Mouse (Mus musculus) heart, embryonic 13.5 days (tissue): Measurements from ENCODE around the gene Net1. TPM values are rescaled to one million over a fixed set of nuclear protein-coding genes. Genes with fewer than 3 reads are reported as not detected.

Experiments
- ATAC-seq: fragments of 200-750 bp; cut with Nextera tagmentation; 2 replicates; pipeline ENCODE4 v1.8.0; 2017; ENCODE audit warnings: moderate TSS enrichment; ENCODE audit not compliant: insufficient number of reproducible peaks, low FRiP score, low TSS enrichment; ENCODE audit errors: extremely low read depth
- H3K27ac ChIP-seq: fragments of 300-500 bp; sonication (generic); replicated peaks from 2 replicates; pipeline ENCODE4 v1.5.1; 2015; ENCODE audit warnings: moderate library complexity, mild to moderate bottlenecking, inconsistent platforms
- H3K27me3 ChIP-seq: fragments of 300-500 bp; sonication (generic); replicated peaks from 2 replicates; pipeline ENCODE4 v1.6.1; 2015; ENCODE audit warnings: mild to moderate bottlenecking, inconsistent platforms
- H3K36me3 ChIP-seq: fragments of 300-500 bp; sonication (generic); 2 replicates; pipeline ENCODE4 v1.6.1; 2015; ENCODE audit warnings: mild to moderate bottlenecking, inconsistent platforms
- H3K4me1 ChIP-seq: fragments of 300-500 bp; sonication (generic); 2 replicates; pipeline ENCODE4 v1.6.1; 2015; ENCODE audit warnings: inconsistent platforms
- H3K4me2 ChIP-seq: fragments of 300-500 bp; sonication (generic); 2 replicates; pipeline ENCODE4 v1.6.1; 2015; ENCODE audit warnings: inconsistent platforms, mild to moderate bottlenecking, moderate library complexity
- H3K4me3 ChIP-seq: fragments of 300-500 bp; sonication (generic); 2 replicates; pipeline ENCODE4 v1.5.1; 2015; ENCODE audit warnings: moderate library complexity, mild to moderate bottlenecking, inconsistent platforms
- H3K9ac ChIP-seq: fragments of 300-500 bp; sonication (generic); 2 replicates; pipeline ENCODE4 v1.6.1; 2015; ENCODE audit warnings: inconsistent platforms, mild to moderate bottlenecking, moderate library complexity
- H3K9me3 ChIP-seq: fragments of 300-500 bp; sonication (generic); 2 replicates; pipeline ENCODE4 v1.6.1; 2016; ENCODE audit warnings: inconsistent platforms
- WGBS: fragments of 180-500 bp; shearing (Covaris S2); methylation state at CpG from one replicate; pipeline ENCODE4 v1.1.7; 2015; ENCODE audit warnings: mixed read lengths; 5-methylcytosine and 5-hydroxymethylcytosine counted together
- polyA plus RNA-seq: library from polyadenylated mRNA; unstranded; fragments of >200 nt; fragmentation: Nextera tagmentation; extraction: Ambion mirVana; gene quantifications from 2 replicates; pipeline ENCODE4 v1.2.1, GENCODE M21; 2015

The Net1 gene
- 41.7 and 43.2 TPM in 2 replicates for polyA plus RNA-seq

GRCm38 (mm10) chr13:3917571-3918311 is at the start of gene Net1, which contains the start of gene Tubal3:
Gene Net1, minus strand, starts transcription at chr13:3918220.
Gene Tubal3, plus strand, starts transcription at chr13:3918274.
- peak within 1 kb of the TSS; percentile 29 for H3K27ac ChIP-seq
- under 1% methylated on average over 52 of the region's 52 CpGs for WGBS
- peaks cover 18% of the 10 kb centered on the region for H3K36me3 ChIP-seq
- peak within 1 kb of the TSS; percentile 87 for H3K9ac ChIP-seq
- H3K4me1 ChIP-seq: peaks cover 19% of the 10 kb centered on the region
- no peaks in the 10 kb centered on the region for H3K9me3 ChIP-seq
- H3K4me2 ChIP-seq: peak within 1 kb of the TSS; percentile 81
- no peaks in the 10 kb centered on the region for H3K27me3 ChIP-seq
- peak; percentile 85 for ATAC-seq
- peak within 1 kb of the TSS; percentile 72 for H3K4me3 ChIP-seq

- Histone ChIP-seq H3K27ac (no peak overlapping the region), H3K4me3 (no peak overlapping the region), H3K9ac (no peak overlapping the region), H3K4me2 (no peak overlapping the region), H3K27me3 (no peaks in the 10 kb centered on the region), H3K36me3 (no peaks in the 10 kb centered on the region), H3K9me3 (no peaks in the 10 kb centered on the region), H3K4me1 (no peaks in the 10 kb centered on the region)
- ATAC-seq: no peak
- 68% methylated on average over 6 of the region's 6 CpGs for WGBS
These were observed 33.3 kb upstream of the Net1 start for GRCm38 (mm10) chr13:3951198-3951914.

GRCm38 (mm10) chr13:3949477-3949876 is 31.5 kb upstream of the Net1 start:
- ATAC-seq: no peak
- Histone ChIP-seq H3K36me3 (no peaks in the 10 kb centered on the region), H3K9ac (no peak overlapping the region), H3K9me3 (no peaks in the 10 kb centered on the region), H3K4me2 (no peak overlapping the region), H3K27me3 (no peaks in the 10 kb centered on the region), H3K4me1 (no peaks in the 10 kb centered on the region), H3K27ac (no peak overlapping the region), H3K4me3 (no peak overlapping the region)
- 78% methylated on average over 4 of the region's 4 CpGs for WGBS

GRCm38 (mm10) chr13:3947267-3947666 is 29.2 kb upstream of the Net1 start:
- Histone ChIP-seq H3K27me3 (no peaks in the 10 kb centered on the region), H3K27ac (no peak overlapping the region), H3K9me3 (no peaks in the 10 kb centered on the region), H3K4me3 (no peak overlapping the region), H3K36me3 (no peaks in the 10 kb centered on the region), H3K4me1 (no peaks in the 10 kb centered on the region), H3K9ac (no peak overlapping the region), H3K4me2 (no peak overlapping the region)
- ATAC-seq: no peak
- 78% methylated on average over 4 of the region's 4 CpGs for WGBS

GRCm38 (mm10) chr13:3945249-3945648 is 27.2 kb upstream of the Net1 start, which contains the start of gene Ucn3:
Gene Ucn3, minus strand, starts transcription at chr13:3945349.
- no peaks in the 10 kb centered on the region for H3K9me3 ChIP-seq
- WGBS: 58% methylated on average over 2 of the region's 2 CpGs
- no peak within 1 kb of the TSS for H3K27ac ChIP-seq
- ATAC-seq: no peak
- no peaks in the 10 kb centered on the region for H3K27me3 ChIP-seq
- H3K9ac ChIP-seq: no peak within 1 kb of the TSS
- no peaks in the 10 kb centered on the region for H3K36me3 ChIP-seq
- H3K4me2 ChIP-seq: no peak within 1 kb of the TSS
- no peak within 1 kb of the TSS for H3K4me3 ChIP-seq
- no peaks in the 10 kb centered on the region for H3K4me1 ChIP-seq

GRCm38 (mm10) chr13:3944699-3945098 is 26.7 kb upstream of the Net1 start:
- H3K4me1 ChIP-seq: no peaks in the 10 kb centered on the region
- H3K27me3 ChIP-seq: no peaks in the 10 kb centered on the region
- WGBS: 68% methylated on average over 7 of the region's 7 CpGs
- no peak overlapping the region for H3K9ac ChIP-seq
- no peak overlapping the region for H3K27ac ChIP-seq
- H3K4me3 ChIP-seq: no peak overlapping the region
- no peak for ATAC-seq
- no peaks in the 10 kb centered on the region for H3K9me3 ChIP-seq
- no peaks in the 10 kb centered on the region for H3K36me3 ChIP-seq
- H3K4me2 ChIP-seq: no peak overlapping the region

- no peak for ATAC-seq
- no peaks in the 10 kb centered on the region for H3K27me3 ChIP-seq
- no peak overlapping the region for H3K4me2 ChIP-seq
- no peak overlapping the region for H3K9ac ChIP-seq
- H3K4me1 ChIP-seq: no peaks in the 10 kb centered on the region
- H3K9me3 ChIP-seq: no peaks in the 10 kb centered on the region
- H3K36me3 ChIP-seq: no peaks in the 10 kb centered on the region
- 89% methylated on average over 6 of the region's 6 CpGs for WGBS
- no peak overlapping the region for H3K4me3 ChIP-seq
- no peak overlapping the region for H3K27ac ChIP-seq
These were observed 8.0 kb upstream of the Net1 start for GRCm38 (mm10) chr13:3926046-3926445.

GRCm38 (mm10) chr13:3925632-3926031 is 7.6 kb upstream of the Net1 start:
- ATAC-seq: no peak
- H3K4me2 ChIP-seq: no peak overlapping the region
- no peaks in the 10 kb centered on the region for H3K4me1 ChIP-seq
- no peaks in the 10 kb centered on the region for H3K36me3 ChIP-seq
- H3K9ac ChIP-seq: no peak overlapping the region
- H3K9me3 ChIP-seq: no peaks in the 10 kb centered on the region
- WGBS: 65% methylated on average over 6 of the region's 6 CpGs
- H3K27me3 ChIP-seq: no peaks in the 10 kb centered on the region
- no peak overlapping the region for H3K27ac ChIP-seq
- H3K4me3 ChIP-seq: no peak overlapping the region

- H3K4me3 ChIP-seq: no peak overlapping the region
- WGBS: 54% methylated on average over 5 of the region's 5 CpGs
- no peak overlapping the region for H3K4me2 ChIP-seq
- H3K27ac ChIP-seq: no peak overlapping the region
- no peaks in the 10 kb centered on the region for H3K36me3 ChIP-seq
- no peak for ATAC-seq
- no peaks in the 10 kb centered on the region for H3K4me1 ChIP-seq
- no peaks in the 10 kb centered on the region for H3K9me3 ChIP-seq
- H3K27me3 ChIP-seq: no peaks in the 10 kb centered on the region
- no peak overlapping the region for H3K9ac ChIP-seq
These were observed 6.5 kb upstream of the Net1 start for GRCm38 (mm10) chr13:3924483-3924882.

- Histone ChIP-seq H3K9ac (no peak overlapping the region), H3K9me3 (no peaks in the 10 kb centered on the region), H3K27me3 (no peaks in the 10 kb centered on the region), H3K4me3 (no peak overlapping the region), H3K4me2 (no peak overlapping the region), H3K27ac (no peak overlapping the region), H3K4me1 (peaks cover 21% of the 10 kb centered on the region), H3K36me3 (peaks cover 43% of the 10 kb centered on the region)
- WGBS: 21% methylated on average over 4 of the region's 4 CpGs
- no peak for ATAC-seq
These were observed 4.5 kb downstream of the Net1 start for GRCm38 (mm10) chr13:3913504-3913903.

GRCm38 (mm10) chr13:3910356-3910755 is 7.7 kb downstream of the Net1 start:
- Histone ChIP-seq H3K4me3 (no peak overlapping the region), H3K27me3 (no peaks in the 10 kb centered on the region), H3K27ac (no peak overlapping the region), H3K4me1 (peaks cover 20% of the 10 kb centered on the region), H3K9ac (no peak overlapping the region), H3K9me3 (no peaks in the 10 kb centered on the region), H3K36me3 (peaks cover 42% of the 10 kb centered on the region), H3K4me2 (no peak overlapping the region)
- ATAC-seq: no peak
- 90% methylated on average over 5 of the region's 5 CpGs for WGBS
